Mouse (Mus musculus) C2C12 (cell line): Measurements from ENCODE around the gene Rtl8b. TPM values are rescaled to one million over a fixed set of nuclear protein-coding genes. Genes with fewer than 3 reads are reported as not detected.

Experiments
- H3K27me3 ChIP-seq: one replicate; pipeline ENCODE4 v1.6.1; 2011; ENCODE audit not compliant: control insufficient read depth, insufficient read depth, insufficient read length
- H3K36me3 ChIP-seq: one replicate; pipeline ENCODE4 v1.6.1; 2011; ENCODE audit not compliant: control insufficient read depth, insufficient read depth
- H3K4me3 ChIP-seq: one replicate; pipeline ENCODE4 v1.5.1; 2011; ENCODE audit warnings: mild to moderate bottlenecking, control low read depth; ENCODE audit not compliant: poor library complexity, insufficient read depth, severe bottlenecking
- H3K79me2 ChIP-seq: one replicate; pipeline ENCODE4 v1.6.1; 2011; ENCODE audit not compliant: control insufficient read depth, insufficient read depth
- H3K79me3 ChIP-seq: one replicate; pipeline ENCODE4 v1.6.1; 2011; ENCODE audit warnings: low read depth, control low read depth
- H3ac ChIP-seq: one replicate; pipeline ENCODE3; 2011; ENCODE audit warnings: low read depth; ENCODE audit not compliant: control insufficient read depth, insufficient read length
- CEBPB ChIP-seq: IDR thresholded peaks from one replicate; pipeline ENCODE4 v1.6.1; 2011; ENCODE audit warnings: low read depth, mild to moderate bottlenecking, control low read depth, moderate library complexity
- CTCF ChIP-seq: IDR thresholded peaks from one replicate; pipeline ENCODE4 v1.5.1; 2011; ENCODE audit not compliant: control insufficient read depth, insufficient read depth, insufficient read length
- FOSL1 ChIP-seq: IDR thresholded peaks from one replicate; pipeline ENCODE4 v1.8.0; 2011; ENCODE audit warnings: mild to moderate bottlenecking, low read length; ENCODE audit not compliant: poor library complexity, insufficient read depth, severe bottlenecking
- MAX ChIP-seq: IDR thresholded peaks from one replicate; pipeline ENCODE4 v1.6.1; 2011; ENCODE audit warnings: mild to moderate bottlenecking, control low read depth
- MYOD1 ChIP-seq: IDR thresholded peaks from one replicate; pipeline ENCODE4 v1.6.1; 2011; ENCODE audit warnings: low read depth; ENCODE audit not compliant: control insufficient read depth, insufficient read length
- MYOG ChIP-seq: IDR thresholded peaks from one replicate; pipeline ENCODE4 v1.6.1; 2011; ENCODE audit not compliant: control insufficient read depth, insufficient read length; ENCODE audit errors: extremely low read depth
- USF1 ChIP-seq: IDR thresholded peaks from one replicate; pipeline ENCODE4 v1.6.1; 2011; ENCODE audit warnings: low read depth, mild to moderate bottlenecking, control low read depth, moderate library complexity
- long read RNA-seq, 2 experiments: library from polyadenylated mRNA; unstranded; transcript quantifications; one replicate each; pipeline ENCODE4 v2.0.0; 2019 to 2020
- polyA plus RNA-seq: library from polyadenylated mRNA; unstranded; fragments of >200 nt; fragmentation: generic; extraction: Trizol; gene quantifications from one replicate; pipeline ENCODE4 v1.2.1, GENCODE M21; 2012; ENCODE audit warnings: missing spikeins

Rtl8b gene
- 53.4 TPM for polyA plus RNA-seq
- long read RNA-seq, experiment 1, transcript Rtl8b-201 (1 exons, 1,232 nt) = major isoform, 5 of 7 reads
- long read RNA-seq, experiment 1, partial matches to known transcripts = 0 of 7 reads
- long read RNA-seq, experiment 1, other reads (novel, unspliced or antisense) = 2 of 7 reads
- long read RNA-seq, experiment 2, partial matches to known transcripts = 0 of 2 reads
- long read RNA-seq, experiment 2, other reads (novel, unspliced or antisense) = 0 of 2 reads

DNA sequence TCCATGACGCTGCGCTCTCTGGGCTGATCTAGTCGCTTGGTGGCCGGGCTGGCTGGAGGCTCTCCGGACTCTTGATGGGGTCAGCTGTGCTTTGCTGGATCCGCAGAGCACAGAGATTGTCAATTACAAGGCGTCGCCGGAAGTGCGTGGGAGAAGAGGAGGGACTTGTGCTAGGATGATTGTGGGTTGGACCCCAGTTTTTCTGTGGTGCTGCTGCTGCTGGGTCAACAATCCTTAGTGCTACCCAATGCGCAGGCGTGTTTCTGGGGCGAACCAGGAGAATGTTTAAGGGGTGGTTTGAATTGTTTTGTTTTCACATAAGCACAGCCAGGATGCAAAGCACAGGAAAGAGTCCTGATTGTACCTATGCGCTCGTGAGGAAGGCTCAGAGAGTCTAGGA, at the start of gene Rtl8b:
Gene Rtl8b (minus strand): TSS at position 115 of the 400 bp plus-strand sequence.
- no peaks in the 10 kb centered on the region for H3K79me3 ChIP-seq
- H3K36me3 ChIP-seq = no peaks in the 10 kb centered on the region
- no peaks in the 10 kb centered on the region for H3K79me2 ChIP-seq
- H3K27me3 ChIP-seq = no peaks in the 10 kb centered on the region
- no peak for TF ChIP-seq MAX
- TF ChIP-seq FOSL1 = no peak
- TF ChIP-seq MYOD1 = no peak
- TF ChIP-seq CEBPB = no peak
- TF ChIP-seq USF1 = no peak
- no peak for TF ChIP-seq MYOG
- TF ChIP-seq CTCF = no peak
- H3K4me3 ChIP-seq = no peak within 1 kb of the TSS
- H3ac ChIP-seq = no peak within 1 kb of the TSS

- H3K79me2 ChIP-seq = no peaks in the 10 kb centered on the region
- TF ChIP-seq MAX (no peak), MYOG (no peak), MYOD1 (no peak), FOSL1 (no peak), USF1 (no peak), CEBPB (no peak), CTCF (no peak)
- H3K79me3 ChIP-seq = no peaks in the 10 kb centered on the region
- no peaks in the 10 kb centered on the region for H3K27me3 ChIP-seq
- H3K4me3 ChIP-seq = no peak overlapping the region
- no peak overlapping the region for H3ac ChIP-seq
- no peaks in the 10 kb centered on the region for H3K36me3 ChIP-seq
These were observed 46.3 kb upstream of the Rtl8b start for GRCm38 (mm10) chrX:53716323-53717182.

DNA sequence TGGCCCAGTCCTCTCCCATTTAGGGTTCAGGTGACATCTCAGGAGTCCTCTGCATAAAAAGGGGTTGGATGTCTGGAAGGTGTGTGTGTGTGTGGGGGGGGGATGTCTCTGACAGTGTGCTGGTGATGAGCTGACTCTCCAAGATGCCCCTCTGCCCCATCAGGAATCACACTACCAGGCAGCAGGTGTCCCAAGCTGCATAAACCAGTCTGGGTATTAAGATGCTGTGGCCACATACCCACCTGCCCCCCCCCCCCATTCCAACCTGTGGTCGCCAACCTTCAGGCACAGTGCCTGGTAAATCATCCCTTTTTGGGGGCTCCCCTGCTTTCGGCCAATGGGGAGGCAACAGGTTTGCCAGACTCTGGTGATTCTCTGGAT, 45.7 kb upstream of the Rtl8b start:
- no peaks in the 10 kb centered on the region for H3K79me3 ChIP-seq
- H3K4me3 ChIP-seq = no peak overlapping the region
- no peak overlapping the region for H3ac ChIP-seq
- no peaks in the 10 kb centered on the region for H3K36me3 ChIP-seq
- H3K79me2 ChIP-seq = no peaks in the 10 kb centered on the region
- TF ChIP-seq MYOD1 (no peak), CEBPB (no peak), MAX (no peak), FOSL1 (no peak), CTCF (no peak), USF1 (no peak), MYOG (no peak)
- no peaks in the 10 kb centered on the region for H3K27me3 ChIP-seq

DNA sequence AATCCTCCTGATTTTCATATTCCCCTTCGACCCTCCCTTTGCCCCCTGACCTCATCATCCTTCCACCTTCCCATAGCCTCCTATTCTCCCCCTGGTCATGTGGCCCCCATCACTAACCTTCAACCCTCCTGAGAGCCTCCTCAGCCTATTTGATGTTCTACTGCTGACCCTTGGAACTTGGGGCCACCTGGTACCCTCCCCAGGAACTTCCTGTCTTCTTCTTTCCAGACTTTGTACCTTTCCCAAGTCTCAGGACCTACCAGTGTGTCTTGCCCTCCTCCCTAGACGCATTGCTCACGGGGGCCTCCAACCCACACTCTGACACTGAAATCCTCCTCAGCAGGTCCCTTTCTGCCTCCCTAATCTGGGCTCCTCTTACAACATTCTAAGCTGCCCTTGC, 32.5 kb upstream of the Rtl8b start:
- no peaks in the 10 kb centered on the region for H3K79me2 ChIP-seq
- H3K4me3 ChIP-seq = no peak overlapping the region
- no peaks in the 10 kb centered on the region for H3K79me3 ChIP-seq
- TF ChIP-seq CEBPB = no peak
- TF ChIP-seq MYOD1 = no peak
- no peak for TF ChIP-seq MAX
- no peak for TF ChIP-seq CTCF
- no peak for TF ChIP-seq MYOG
- no peak for TF ChIP-seq FOSL1
- no peak for TF ChIP-seq USF1
- no peaks in the 10 kb centered on the region for H3K36me3 ChIP-seq
- H3ac ChIP-seq = no peak overlapping the region
- H3K27me3 ChIP-seq = no peaks in the 10 kb centered on the region

DNA sequence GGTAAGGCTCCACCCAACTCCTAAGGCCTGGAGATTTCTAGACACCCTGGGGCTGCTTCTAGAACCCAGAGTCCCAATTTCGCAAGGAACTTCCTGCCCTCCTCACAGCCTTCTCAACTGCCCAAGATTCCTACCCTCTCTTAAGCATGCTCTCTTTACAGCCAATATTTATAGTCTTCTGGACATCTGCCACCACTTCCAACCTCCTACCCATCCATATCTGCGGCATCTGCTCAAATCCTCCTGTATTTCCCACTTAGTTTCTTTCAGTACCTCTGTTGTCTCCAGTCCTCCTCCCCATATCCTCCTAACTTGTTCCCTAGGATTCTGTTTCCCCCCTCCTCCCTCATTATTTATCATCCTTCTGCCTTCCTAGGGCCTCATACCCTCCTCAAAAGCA, 29.0 kb upstream of the Rtl8b start:
- TF ChIP-seq MAX (no peak), MYOG (no peak), FOSL1 (no peak), CTCF (no peak), USF1 (no peak)
- Histone ChIP-seq H3ac (no peak overlapping the region), H3K79me3 (no peaks in the 10 kb centered on the region)

GRCm38 (mm10) chrX:53694008-53694777, 24.0 kb upstream of the Rtl8b start:
- Histone ChIP-seq H3K27me3 (peaks cover 4% of the 10 kb centered on the region), H3ac (no peak overlapping the region), H3K79me3 (no peaks in the 10 kb centered on the region), H3K79me2 (no peaks in the 10 kb centered on the region), H3K36me3 (no peaks in the 10 kb centered on the region), H3K4me3 (no peak overlapping the region)
- no peak for TF ChIP-seq USF1
- TF ChIP-seq MAX = no peak
- no peak for TF ChIP-seq FOSL1
- no peak for TF ChIP-seq MYOG
- TF ChIP-seq CTCF = no peak
- no peak for TF ChIP-seq CEBPB
- no peak for TF ChIP-seq MYOD1

More for the DNA sequence above, 29.0 kb upstream of the Rtl8b start:
- Histone ChIP-seq H3K79me2 (no peaks in the 10 kb centered on the region), H3K4me3 (no peak overlapping the region), H3K27me3 (peaks cover 4% of the 10 kb centered on the region), H3K36me3 (no peaks in the 10 kb centered on the region)
